In genomic region chr14:52019051-52019589, GRCm38 (mm10) we compare ENCODE assay signal across 8 mouse cellular contexts. TPM values are rescaled to one million over a fixed set of nuclear protein-coding genes. Genes with fewer than 3 reads are reported as not detected.
DNase-seq lines count a peak whose midpoint lies in the region; ATAC-seq lines count a peak whose summit lies in the region.

No protein-coding gene starts in this region.

- peak overlapping the region; percentile 67 for H3K4me3 ChIP-seq in lung, embryonic 16.5 days (ENCODE audit: low read length)
- H3K4me3 ChIP-seq in limb, embryonic 12.5 days (replicated peaks) = peak overlapping the region; percentile 65

- H3K9ac ChIP-seq in lung, embryonic 16.5 days (ENCODE audit: low read length) = peak overlapping the region; percentile 93
- peak overlapping the region; percentile 87 for H3K9ac ChIP-seq in limb, embryonic 12.5 days (replicated peaks)

- H3K27me3 ChIP-seq in lung, embryonic 16.5 days (ENCODE audit: control insufficient read depth, insufficient read depth, low read depth, low read length) = no peaks in the 10 kb centered on the region
- H3K27me3 ChIP-seq in limb, embryonic 12.5 days = no peaks in the 10 kb centered on the region

- peaks cover 42% of the 10 kb centered on the region for H3K4me1 ChIP-seq in lung, embryonic 16.5 days (replicated peaks; ENCODE audit: control insufficient read depth, insufficient read depth, low read length)
- peaks cover 41% of the 10 kb centered on the region for H3K4me1 ChIP-seq in limb, embryonic 12.5 days (replicated peaks)

- H3K9me3 ChIP-seq in lung, embryonic 16.5 days (ENCODE audit: control insufficient read depth, low read length) = no peaks in the 10 kb centered on the region
- H3K9me3 ChIP-seq in limb, embryonic 12.5 days = no peaks in the 10 kb centered on the region

- WGBS in lung, embryonic 16.5 days = 22% methylated on average over 12 of the region's 12 CpGs
- 36% methylated on average over 12 of the region's 12 CpGs for WGBS in limb, embryonic 12.5 days

- H3K4me2 ChIP-seq in lung, embryonic 16.5 days (ENCODE audit: low read depth, low read length) = peak overlapping the region; percentile 60
- H3K4me2 ChIP-seq in limb, embryonic 12.5 days = peak overlapping the region; percentile 66

- ATAC-seq in lung, embryonic 16.5 days (ENCODE audit: low read depth) = peak; percentile 9
- peak; percentile 39 for ATAC-seq in erythroblast, adult 5-6 weeks (replicated peaks; ENCODE audit: low FRiP score, poor library complexity, severe bottlenecking)
- ATAC-seq in limb, embryonic 12.5 days (ENCODE audit: insufficient number of reproducible peaks, insufficient read depth, low FRiP score, low TSS enrichment, low read depth) = peak; percentile 3
- ATAC-seq in neutrophil, adult 5-6 weeks (ENCODE audit: extremely low read depth, insufficient number of reproducible peaks, low FRiP score, poor library complexity, severe bottlenecking) = peak; percentile 38

- DNase-seq in lung, postnatal 36 days = no peak
- DNase-seq in spleen, adult 18-20 months = no peak
- no peak for DNase-seq in urinary bladder, postnatal 10 days (ENCODE audit: low spot score)
- DNase-seq in kidney, adult 11 months = no peak

- H3K27ac ChIP-seq in lung, embryonic 16.5 days (ENCODE audit: low read length) = peak overlapping the region; percentile 99
- peak overlapping the region; percentile 99 for H3K27ac ChIP-seq in limb, embryonic 12.5 days

- H3K36me3 ChIP-seq in lung, embryonic 16.5 days (ENCODE audit: control insufficient read depth, insufficient read depth, low read length) = no peaks in the 10 kb centered on the region
- no peaks in the 10 kb centered on the region for H3K36me3 ChIP-seq in limb, embryonic 12.5 days

RNA-seq across cellular contexts. Expression of gene Zfp219, which starts 1.4 kb away (rescaled TPM):
- polyA plus RNA-seq in lung, embryonic 16.5 days (2015; fragmentation: Nextera tagmentation; extraction: Ambion mirVana) = 20.1 and 20.8 TPM in 2 replicates
- 0.58 and 1.9 TPM in 2 replicates for total RNA-seq in erythroblast, adult 5-6 weeks (2015; ENCODE audit: low replicate concordance)
- total RNA-seq in erythroblast, adult 5-6 weeks (2017; ENCODE audit: low replicate concordance) = 3.1 and 3.8 TPM in 2 replicates
- polyA plus RNA-seq in limb, embryonic 12.5 days (2016; fragmentation: Nextera tagmentation; extraction: Ambion mirVana) = 51.7 and 60.9 TPM in 2 replicates
- total RNA-seq in neutrophil, adult 5-6 weeks (2017) = 5.1 and 5.8 TPM in 2 replicates

RNA-seq across cellular contexts. Expression of gene Tmem253, which starts 3.7 kb away (rescaled TPM):
- 0.21 and 0.34 TPM in 2 replicates for polyA plus RNA-seq in lung, embryonic 16.5 days (2015; fragmentation: Nextera tagmentation; extraction: Ambion mirVana)
- not detected in 2 replicates for total RNA-seq in erythroblast, adult 5-6 weeks (2015; ENCODE audit: low replicate concordance)
- total RNA-seq in erythroblast, adult 5-6 weeks (2017; ENCODE audit: low replicate concordance) = not detected in 2 replicates
- polyA plus RNA-seq in limb, embryonic 12.5 days (2016; fragmentation: Nextera tagmentation; extraction: Ambion mirVana) = 1.00 and 1.2 TPM in 2 replicates
- not detected in 2 replicates for total RNA-seq in neutrophil, adult 5-6 weeks (2017)

RNA-seq across cellular contexts. Expression of gene Olfr221, which starts 23.1 kb away (rescaled TPM):
- not detected in 2 replicates for polyA plus RNA-seq in lung, embryonic 16.5 days (2015; fragmentation: Nextera tagmentation; extraction: Ambion mirVana)
- not detected in 2 replicates for total RNA-seq in erythroblast, adult 5-6 weeks (2015; ENCODE audit: low replicate concordance)
- 0.56 TPM in 1 of 2 replicates, not detected in the other for total RNA-seq in erythroblast, adult 5-6 weeks (2017; ENCODE audit: low replicate concordance)
- polyA plus RNA-seq in limb, embryonic 12.5 days (2016; fragmentation: Nextera tagmentation; extraction: Ambion mirVana) = not detected in 2 replicates
- not detected in 2 replicates for total RNA-seq in neutrophil, adult 5-6 weeks (2017)

RNA-seq across cellular contexts. Expression of gene Arhgef40, which starts 34.6 kb away (rescaled TPM):
- 95.0 and 98.4 TPM in 2 replicates for polyA plus RNA-seq in lung, embryonic 16.5 days (2015; fragmentation: Nextera tagmentation; extraction: Ambion mirVana)
- total RNA-seq in erythroblast, adult 5-6 weeks (2015; ENCODE audit: low replicate concordance) = 4.8 TPM in 1 of 2 replicates, not detected in the other
- 2.3 and 14.1 TPM in 2 replicates for total RNA-seq in erythroblast, adult 5-6 weeks (2017; ENCODE audit: low replicate concordance)
- polyA plus RNA-seq in limb, embryonic 12.5 days (2016; fragmentation: Nextera tagmentation; extraction: Ambion mirVana) = 241 and 253 TPM in 2 replicates
- total RNA-seq in neutrophil, adult 5-6 weeks (2017) = 1.5 TPM in 1 of 2 replicates, not detected in the other
